Mouse (Mus musculus) heart, embryonic 12.5 days (tissue): ENCODE measurements around the gene Pkd2l1. TPM values are rescaled to one million over a fixed set of nuclear protein-coding genes. Genes with fewer than 3 reads are reported as not detected.

Source experiments
- ATAC-seq: fragments of 200-750 bp; cut with Nextera tagmentation; 2 replicates; pipeline ENCODE4 v1.8.0; 2017; ENCODE audit warnings: moderate TSS enrichment, moderate library complexity; ENCODE audit not compliant: insufficient number of reproducible peaks, low FRiP score
- H3K27ac ChIP-seq: fragments of 300-500 bp; sonication (generic); 2 replicates; pipeline ENCODE4 v1.5.1; 2016; ENCODE audit warnings: mild to moderate bottlenecking, moderate library complexity; ENCODE audit not compliant: poor library complexity, severe bottlenecking
- H3K27me3 ChIP-seq: fragments of 300-500 bp; sonication (generic); replicated peaks from 2 replicates; pipeline ENCODE4 v1.6.1; 2016; ENCODE audit warnings: mild to moderate bottlenecking, moderate library complexity
- H3K36me3 ChIP-seq: fragments of 300-500 bp; sonication (generic); 2 replicates; pipeline ENCODE4 v1.6.1; 2016; ENCODE audit warnings: mild to moderate bottlenecking, moderate library complexity
- H3K4me1 ChIP-seq: fragments of 300-500 bp; sonication (generic); replicated peaks from 2 replicates; pipeline ENCODE4 v1.6.1; 2016; ENCODE audit warnings: mild to moderate bottlenecking
- H3K4me2 ChIP-seq: fragments of 300-500 bp; sonication (generic); 2 replicates; pipeline ENCODE4 v1.6.1; 2016; ENCODE audit warnings: mild to moderate bottlenecking, moderate library complexity
- H3K4me3 ChIP-seq: fragments of 300-500 bp; sonication (generic); 2 replicates; pipeline ENCODE4 v1.5.1; 2016; ENCODE audit warnings: mild to moderate bottlenecking
- H3K9ac ChIP-seq: fragments of 300-500 bp; sonication (generic); 2 replicates; pipeline ENCODE4 v1.6.1; 2016; ENCODE audit warnings: mild to moderate bottlenecking, moderate library complexity
- H3K9me3 ChIP-seq: fragments of 300-500 bp; sonication (generic); replicated peaks from 2 replicates; pipeline ENCODE4 v1.6.1; 2016; ENCODE audit warnings: mild to moderate bottlenecking, moderate library complexity
- WGBS: fragments of 180-500 bp; shearing (Covaris S2); methylation state at CpG from one replicate; pipeline ENCODE4 v1.1.7; 2016; 5-methylcytosine and 5-hydroxymethylcytosine counted together
- polyA plus RNA-seq: library from polyadenylated mRNA; unstranded; fragments of >200 nt; fragmentation: Nextera tagmentation; extraction: Ambion mirVana; gene quantifications from 2 replicates; pipeline ENCODE4 v1.2.1, GENCODE M21; 2016

Gene Pkd2l1
- polyA plus RNA-seq, 1 experiment from 2014 or later, result not detected

DNA sequence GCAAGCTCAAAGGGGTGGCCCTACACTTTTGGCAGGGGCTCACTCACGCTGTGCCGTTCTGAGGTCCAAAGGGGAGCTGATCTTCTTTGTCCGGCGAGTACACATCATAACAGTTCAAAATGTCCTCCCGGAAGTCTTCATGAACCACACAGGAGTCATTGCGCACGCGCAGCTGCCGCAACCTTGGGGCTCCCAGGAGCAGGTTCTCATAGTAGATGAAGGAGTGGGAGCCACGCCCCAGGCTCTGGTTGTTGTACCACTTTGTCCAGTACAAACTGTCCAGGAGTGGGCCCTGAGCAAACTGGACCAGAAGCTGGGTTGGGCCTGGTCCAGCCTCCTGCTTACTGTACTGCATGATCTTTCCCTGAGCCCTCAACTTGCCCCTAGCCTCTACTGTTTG, 35.2 kb downstream of the Pkd2l1 start:
- Histone ChIP-seq H3K27me3 (peaks cover 50% of the 10 kb centered on the region), H3K4me2 (no peak overlapping the region), H3K9ac (no peak overlapping the region), H3K4me3 (no peak overlapping the region), H3K9me3 (no peaks in the 10 kb centered on the region), H3K4me1 (no peaks in the 10 kb centered on the region), H3K27ac (no peak overlapping the region), H3K36me3 (no peaks in the 10 kb centered on the region)
- ATAC-seq, result no peak
- WGBS, result 87% methylated on average over 10 of the region's 10 CpGs

DNA sequence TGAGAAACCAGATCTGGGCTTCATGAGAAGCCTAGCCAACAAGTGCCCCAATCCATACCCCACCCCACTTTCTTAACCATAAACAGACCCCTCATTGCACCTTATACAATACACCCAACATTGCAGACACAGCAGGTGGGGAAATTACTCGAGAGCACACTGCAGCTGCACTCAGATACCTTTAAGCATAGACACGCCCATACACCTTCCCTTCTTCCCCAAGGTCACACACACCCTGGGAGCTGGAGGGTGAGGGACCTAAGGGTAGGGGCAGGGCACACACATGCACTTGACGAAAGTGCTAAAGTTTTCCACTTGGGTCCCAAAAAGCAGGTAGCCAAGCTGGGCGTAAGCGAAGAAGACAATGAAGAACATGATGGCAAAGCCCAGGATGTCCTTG, 38.5 kb downstream of the Pkd2l1 start:
- H3K9ac ChIP-seq, result no peak overlapping the region
- no peak overlapping the region for H3K4me3 ChIP-seq
- peaks cover 69% of the 10 kb centered on the region for H3K27me3 ChIP-seq
- no peak for ATAC-seq
- 81% methylated on average over 5 of the region's 5 CpGs for WGBS
- H3K27ac ChIP-seq, result no peak overlapping the region
- H3K4me1 ChIP-seq, result no peaks in the 10 kb centered on the region
- no peak overlapping the region for H3K4me2 ChIP-seq
- no peaks in the 10 kb centered on the region for H3K36me3 ChIP-seq
- no peaks in the 10 kb centered on the region for H3K9me3 ChIP-seq

DNA sequence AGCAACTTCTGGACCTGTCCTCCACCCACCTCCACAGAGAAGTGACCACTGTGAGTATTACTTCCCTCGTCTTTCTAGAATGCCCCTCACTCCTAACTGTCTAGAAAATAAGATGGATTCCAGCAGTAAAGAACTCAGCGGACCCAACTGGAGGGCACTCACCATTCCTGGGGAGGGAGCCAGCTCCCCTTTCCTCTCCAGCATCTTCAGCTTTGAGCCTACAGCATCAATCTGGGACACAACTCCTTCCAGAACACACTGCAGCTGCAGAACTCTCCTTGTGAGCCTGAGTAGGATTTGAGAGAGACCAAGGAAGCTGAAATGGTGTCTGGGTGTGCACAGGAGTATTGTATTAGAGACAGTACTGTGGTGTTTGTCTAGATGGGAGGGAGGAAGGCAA, 43.3 kb downstream of the Pkd2l1 start:
- no peak for ATAC-seq
- peaks cover 5% of the 10 kb centered on the region; the same call in 1 of the 2 replicates for H3K36me3 ChIP-seq
- H3K4me2 ChIP-seq, result no peak overlapping the region
- peaks cover 44% of the 10 kb centered on the region for H3K27me3 ChIP-seq
- no peak overlapping the region for H3K4me3 ChIP-seq
- H3K4me1 ChIP-seq, result peaks cover 10% of the 10 kb centered on the region
- 71% methylated on average over 2 of the region's 2 CpGs for WGBS
- H3K27ac ChIP-seq, result no peak overlapping the region
- no peak overlapping the region for H3K9ac ChIP-seq
- no peaks in the 10 kb centered on the region for H3K9me3 ChIP-seq

DNA sequence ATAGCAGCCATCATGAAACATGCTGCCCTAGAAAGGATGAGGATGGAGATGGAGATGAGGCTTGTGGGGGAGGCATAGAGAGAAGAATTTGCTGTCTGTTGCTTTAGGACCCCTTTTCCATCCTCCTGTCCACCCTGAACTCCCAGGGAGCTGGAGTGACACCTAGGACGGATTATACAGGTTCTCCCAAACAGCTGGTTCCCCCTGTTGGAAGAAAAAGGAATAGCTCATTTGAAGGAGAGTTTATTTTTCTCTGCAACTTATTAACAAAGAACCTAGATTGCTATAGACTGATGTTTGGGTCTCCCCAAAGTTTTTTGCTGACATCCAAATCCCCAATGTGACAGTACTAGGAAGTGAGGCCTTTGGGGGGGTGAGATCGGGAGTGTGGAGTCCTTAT, 43.9 kb downstream of the Pkd2l1 start:
- H3K4me3 ChIP-seq, result no peak overlapping the region
- no peak overlapping the region for H3K9ac ChIP-seq
- peaks cover 10% of the 10 kb centered on the region for H3K4me1 ChIP-seq
- H3K36me3 ChIP-seq, result peaks cover 12% of the 10 kb centered on the region
- 34% methylated on average over 2 of the region's 2 CpGs for WGBS
- peaks cover 37% of the 10 kb centered on the region for H3K27me3 ChIP-seq
- H3K4me2 ChIP-seq, result no peak overlapping the region
- H3K27ac ChIP-seq, result no peak overlapping the region
- H3K9me3 ChIP-seq, result no peaks in the 10 kb centered on the region
- no peak for ATAC-seq

DNA sequence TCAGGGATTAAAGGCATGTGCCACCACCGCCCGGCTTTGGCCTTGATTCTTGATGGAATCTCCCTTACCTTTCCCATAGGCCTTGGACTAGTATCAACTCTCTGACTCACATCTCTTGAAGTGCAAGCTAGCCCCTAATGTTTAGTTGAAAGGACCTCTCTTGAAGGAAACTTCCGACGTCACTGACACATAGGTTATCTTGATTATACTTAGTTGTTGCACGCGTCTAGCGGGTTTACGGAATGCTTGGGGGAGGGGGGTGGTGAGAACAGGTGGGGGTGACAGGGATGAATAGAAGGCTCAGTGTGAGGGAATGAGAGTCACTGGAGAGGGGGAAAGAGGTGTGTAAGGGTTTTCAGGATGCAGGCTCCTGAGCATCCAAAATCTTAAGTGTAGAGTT, 45.3 kb downstream of the Pkd2l1 start:
- Histone ChIP-seq H3K9ac (no peak overlapping the region), H3K27me3 (peaks cover 26% of the 10 kb centered on the region)
- ATAC-seq, result no peak

DNA sequence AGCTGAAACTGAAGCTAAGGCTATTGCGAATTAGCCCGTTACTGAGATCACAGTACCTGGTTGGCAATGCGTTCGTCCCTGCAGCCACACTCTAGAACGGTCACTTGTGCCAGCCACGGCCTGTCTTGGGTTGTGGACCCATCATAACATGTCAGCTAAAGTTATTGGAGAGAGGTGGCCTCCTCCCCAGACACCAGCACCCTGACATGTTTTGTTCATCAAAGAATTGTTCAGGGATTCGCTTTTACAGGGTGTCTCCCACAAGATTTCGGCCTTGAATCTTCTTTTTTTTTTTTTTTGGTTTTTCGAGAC, 45.7 kb downstream of the Pkd2l1 start:
- peaks cover 10% of the 10 kb centered on the region for H3K4me1 ChIP-seq
- peak overlapping the region; percentile 92 for H3K4me2 ChIP-seq
- no peak for ATAC-seq
- no peaks in the 10 kb centered on the region for H3K9me3 ChIP-seq
- peaks cover 30% of the 10 kb centered on the region for H3K36me3 ChIP-seq
- H3K27me3 ChIP-seq, result peaks cover 24% of the 10 kb centered on the region
- peak overlapping the region; percentile 82; the same call in 1 of the 2 replicates for H3K9ac ChIP-seq
- H3K27ac ChIP-seq, result no peak overlapping the region
- peak overlapping the region; percentile 87 for H3K4me3 ChIP-seq
- 64% methylated on average over 9 of the region's 9 CpGs for WGBS

More for the DNA sequence above, 45.3 kb downstream of the Pkd2l1 start:
- H3K36me3 ChIP-seq, result peaks cover 26% of the 10 kb centered on the region
- no peak overlapping the region for H3K27ac ChIP-seq
- 90% methylated on average over 8 of the region's 8 CpGs for WGBS
- H3K4me3 ChIP-seq, result no peak overlapping the region
- H3K4me2 ChIP-seq, result no peak overlapping the region
- peaks cover 10% of the 10 kb centered on the region for H3K4me1 ChIP-seq
- H3K9me3 ChIP-seq, result no peaks in the 10 kb centered on the region

DNA sequence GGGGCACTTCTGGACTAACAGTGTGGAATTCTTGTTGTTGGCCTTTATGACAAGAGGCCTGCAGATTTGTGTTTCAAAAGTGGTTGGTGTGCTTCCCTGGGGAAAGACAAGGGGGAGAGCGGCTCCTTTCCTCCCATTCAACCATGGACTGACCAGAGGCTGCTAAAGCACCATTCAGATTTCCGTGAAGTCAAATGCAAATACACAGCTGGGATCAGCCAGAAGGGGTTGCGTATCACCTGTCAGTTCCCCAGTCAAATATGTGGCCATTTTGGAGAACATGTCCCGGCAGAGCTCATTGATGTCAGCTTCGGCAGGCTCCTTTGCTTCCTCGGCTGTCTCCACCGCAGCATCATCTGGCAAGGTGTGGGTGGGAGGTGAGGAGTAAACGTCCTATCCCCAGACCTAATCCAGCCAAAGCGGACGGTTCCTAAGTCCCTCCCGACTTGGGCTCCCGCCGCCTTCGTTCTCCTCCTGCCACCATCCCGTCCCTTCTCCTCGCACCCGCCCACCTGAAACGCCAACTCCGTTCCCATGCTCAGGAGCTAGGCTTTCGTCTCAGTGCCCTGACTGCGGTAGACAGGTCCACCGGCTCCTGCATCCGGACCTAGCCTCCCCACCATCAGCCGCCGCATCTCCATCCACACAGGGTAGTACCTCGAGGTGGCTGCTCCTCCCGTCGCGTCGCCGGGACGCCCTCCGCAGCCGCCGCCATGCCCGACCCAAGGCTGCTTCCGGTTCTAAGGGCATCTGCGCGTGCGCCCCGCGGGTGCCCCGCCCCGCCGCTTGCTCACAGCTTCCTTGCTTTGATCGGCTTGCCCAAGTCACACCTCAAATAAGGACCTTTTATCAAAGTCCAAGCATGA, 46.3 kb downstream of the Pkd2l1 start, which contains the start of gene Bloc1s2:
Gene Bloc1s2 (minus strand): TSS at position 745 of the 866 bp plus-strand sequence.
- H3K4me2 ChIP-seq, result peak within 1 kb of the TSS; percentile 92
- WGBS, result 5% methylated on average over 46 of the region's 46 CpGs
- ATAC-seq, result peak; percentile 83
- H3K36me3 ChIP-seq, result peaks cover 35% of the 10 kb centered on the region
- H3K27me3 ChIP-seq, result peaks cover 24% of the 10 kb centered on the region
- peak within 1 kb of the TSS; percentile 87 for H3K4me3 ChIP-seq
- H3K4me1 ChIP-seq, result peaks cover 10% of the 10 kb centered on the region
- H3K9ac ChIP-seq, result peak within 1 kb of the TSS; percentile 82
- no peaks in the 10 kb centered on the region for H3K9me3 ChIP-seq
- H3K27ac ChIP-seq, result no peak within 1 kb of the TSS

DNA sequence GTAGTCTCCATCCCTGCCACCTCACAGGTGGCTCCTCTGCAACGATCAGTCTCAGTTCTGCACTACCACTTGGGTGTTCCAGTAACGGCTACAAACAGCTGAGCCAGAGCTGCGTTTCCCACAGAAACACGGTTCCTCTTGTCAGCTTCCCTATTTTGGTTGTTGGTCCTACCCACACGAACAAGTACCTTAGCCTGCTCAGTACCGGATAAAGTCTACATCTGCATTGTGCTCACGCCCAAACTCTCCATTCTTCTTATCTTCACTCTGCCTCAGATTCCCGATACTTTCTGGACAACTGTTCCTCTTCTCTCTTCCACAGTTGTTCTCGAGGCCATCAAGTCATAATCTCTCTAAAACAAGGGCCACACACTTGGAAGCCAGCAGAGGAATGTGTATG, 47.9 kb downstream of the Pkd2l1 start:
- ATAC-seq, result no peak
- no peak overlapping the region for H3K4me2 ChIP-seq
- no peaks in the 10 kb centered on the region for H3K9me3 ChIP-seq
- H3K4me3 ChIP-seq, result no peak overlapping the region
- no peak overlapping the region for H3K27ac ChIP-seq
- H3K9ac ChIP-seq, result no peak overlapping the region
- 82% methylated on average over 9 of the region's 9 CpGs for WGBS
- peaks cover 10% of the 10 kb centered on the region for H3K4me1 ChIP-seq
- peaks cover 13% of the 10 kb centered on the region for H3K27me3 ChIP-seq
- peaks cover 48% of the 10 kb centered on the region for H3K36me3 ChIP-seq

DNA sequence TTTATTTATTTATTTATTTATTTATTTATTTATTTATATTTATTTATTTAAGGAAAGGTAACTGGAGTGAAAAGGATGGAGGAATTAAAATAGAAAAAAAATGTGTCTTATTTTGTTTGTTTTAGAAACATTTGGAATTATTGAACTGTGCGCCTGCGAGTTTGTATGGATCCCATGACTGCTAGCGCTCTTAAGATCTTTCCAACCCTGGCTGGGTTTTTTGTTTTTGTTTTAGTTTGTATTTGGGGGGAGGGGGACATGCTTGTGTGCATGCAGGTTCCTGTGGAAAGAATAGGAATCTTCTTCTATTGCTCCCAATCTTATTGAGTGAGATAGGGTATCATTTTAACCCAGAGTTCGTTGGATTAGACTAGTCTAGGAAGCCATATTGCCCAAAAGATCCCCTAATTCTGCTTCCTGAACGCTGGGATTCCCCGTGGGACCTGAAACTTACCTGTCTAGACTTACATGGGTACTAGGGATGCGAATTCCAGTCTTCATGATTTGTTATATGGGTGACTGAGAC, 56.2 kb downstream of the Pkd2l1 start:
- ATAC-seq, result peak; percentile 23; the same call in 1 of the 2 replicates
- no peak overlapping the region for H3K9ac ChIP-seq
- 29% methylated on average over 7 of the region's 7 CpGs for WGBS

DNA sequence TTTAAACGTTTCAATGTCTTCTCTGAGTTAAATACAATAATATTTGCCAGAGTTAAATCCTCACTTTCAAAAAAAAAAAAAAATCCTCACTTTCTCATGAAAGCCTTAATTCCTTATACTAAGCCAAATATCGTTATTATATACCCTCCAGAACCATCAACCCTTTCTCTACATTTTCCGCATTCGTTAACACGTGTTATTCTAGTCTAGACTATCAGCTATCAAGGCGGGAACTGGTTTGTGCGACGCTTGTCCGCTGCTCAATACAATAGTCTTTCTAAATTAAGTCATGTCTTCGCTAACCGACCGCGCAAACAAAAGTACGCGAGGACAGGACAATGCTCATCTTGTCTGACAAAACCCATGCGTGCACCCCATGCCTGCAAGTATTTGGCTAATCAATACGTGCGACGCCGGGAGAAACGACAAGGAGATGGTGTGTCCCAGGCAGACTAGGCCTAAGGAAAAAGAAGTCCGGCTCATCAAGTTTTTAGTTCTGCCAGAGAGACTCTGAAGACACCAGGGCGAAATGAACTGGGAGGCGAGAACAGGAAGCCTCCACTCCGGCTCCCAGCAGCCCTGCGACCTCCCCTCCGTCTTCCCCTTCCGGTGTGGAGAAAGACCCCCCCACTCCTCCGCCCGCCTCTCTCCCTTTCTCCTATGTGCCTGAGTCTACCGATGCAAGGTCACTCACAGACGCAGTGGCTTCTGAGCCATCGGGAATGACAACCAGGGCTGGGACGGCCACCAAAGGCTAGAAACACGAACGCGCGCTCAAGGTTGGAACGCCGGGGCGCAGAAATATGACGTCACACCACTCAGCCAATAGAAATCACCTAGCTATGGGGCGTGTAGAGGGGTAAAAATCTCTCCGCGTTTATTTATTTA, 56.9 kb downstream of the Pkd2l1 start, which contains the start of gene Cwf19l1:
Gene Cwf19l1 (minus strand): TSS at position 805 of the 888 bp plus-strand sequence.
- ATAC-seq, result peak; percentile 90
- Histone ChIP-seq H3K4me1 (peaks cover 11% of the 10 kb centered on the region; the same call in 1 of the 2 replicates), H3K4me2 (peak within 1 kb of the TSS; percentile 91), H3K27me3 (no peaks in the 10 kb centered on the region), H3K27ac (peak within 1 kb of the TSS; percentile 99), H3K9ac (peak within 1 kb of the TSS; percentile 91), H3K9me3 (no peaks in the 10 kb centered on the region), H3K36me3 (peaks cover 43% of the 10 kb centered on the region), H3K4me3 (peak within 1 kb of the TSS; percentile 95)
- under 1% methylated on average over 45 of the region's 45 CpGs for WGBS

More for the DNA sequence above, 56.2 kb downstream of the Pkd2l1 start:
- Histone ChIP-seq H3K4me2 (peak overlapping the region; percentile 62), H3K9me3 (no peaks in the 10 kb centered on the region), H3K4me1 (peaks cover 11% of the 10 kb centered on the region; the same call in 1 of the 2 replicates), H3K4me3 (peak overlapping the region; percentile 95), H3K27ac (no peak overlapping the region; the same call in 1 of the 2 replicates), H3K36me3 (peaks cover 41% of the 10 kb centered on the region), H3K27me3 (no peaks in the 10 kb centered on the region)

DNA sequence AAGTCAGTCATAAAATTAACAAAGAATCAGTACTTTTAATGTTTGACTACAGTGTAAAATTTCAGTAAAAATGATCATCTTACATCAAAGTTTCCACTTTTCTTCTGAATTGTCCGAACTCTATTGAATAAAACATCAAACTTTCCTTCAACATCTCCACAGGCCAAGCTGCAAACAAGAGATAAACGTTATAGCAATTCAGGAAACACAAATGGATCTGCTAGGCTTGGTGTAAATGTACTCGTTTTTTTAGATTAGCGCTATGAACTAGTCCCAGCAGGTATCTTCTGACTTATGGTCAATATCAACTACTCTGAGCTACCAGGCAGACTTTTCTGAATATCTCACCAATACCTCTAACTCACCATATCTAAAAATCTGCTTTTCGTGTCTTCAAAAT, 59.3 kb downstream of the Pkd2l1 start:
- H3K9ac ChIP-seq, result no peak overlapping the region
- peaks cover 44% of the 10 kb centered on the region for H3K36me3 ChIP-seq

More for the DNA sequence above, 59.3 kb downstream of the Pkd2l1 start:
- Histone ChIP-seq H3K4me1 (peaks cover 11% of the 10 kb centered on the region; the same call in 1 of the 2 replicates), H3K4me3 (no peak overlapping the region), H3K4me2 (no peak overlapping the region), H3K27me3 (no peaks in the 10 kb centered on the region), H3K27ac (no peak overlapping the region), H3K9me3 (no peaks in the 10 kb centered on the region)
- no peak for ATAC-seq
- WGBS, result 89% methylated on average over 5 of the region's 5 CpGs
